ENCODE assay signal across 8 mouse cellular contexts in genomic region chr1:13426328-13427067, GRCm38 (mm10).
DNase-seq lines count a peak whose midpoint lies in the region; ATAC-seq lines count a peak whose summit lies in the region.

No protein-coding gene starts in this region.

- H3K27me3 ChIP-seq in erythroblast, embryonic 14.5 days (ENCODE audit: control insufficient read depth) = no peaks in the 10 kb centered on the region
- H3K27me3 ChIP-seq in intestine, embryonic 14.5 days (replicated peaks; ENCODE audit: control insufficient read depth, insufficient read depth, low read length) = no peaks in the 10 kb centered on the region
- 0 out of 2 replicates have a peak, but pooled peaks cover 3% of the 10 kb centered on the region for H3K27me3 ChIP-seq in midbrain, embryonic 10.5 days (ENCODE audit: low read depth, poor library complexity, severe bottlenecking)

- no peaks in the 10 kb centered on the region for H3K9me3 ChIP-seq in erythroblast, embryonic 14.5 days (ENCODE audit: control insufficient read depth, low read length)
- no peaks in the 10 kb centered on the region for H3K9me3 ChIP-seq in intestine, embryonic 14.5 days (ENCODE audit: control insufficient read depth, low read length)
- H3K9me3 ChIP-seq in midbrain, embryonic 10.5 days (replicated peaks) = no peaks in the 10 kb centered on the region

- H3K9ac ChIP-seq in intestine, embryonic 14.5 days (ENCODE audit: low read length) = peak overlapping the region; percentile 45

- peak overlapping the region; percentile 75 for H3K27ac ChIP-seq in intestine, embryonic 14.5 days (ENCODE audit: low read depth)
- H3K27ac ChIP-seq in midbrain, embryonic 10.5 days (replicated peaks) = peak overlapping the region; percentile 78

- H3K4me3 ChIP-seq in erythroblast, embryonic 14.5 days (replicated peaks) = peak overlapping the region; percentile 55
- peak overlapping the region; percentile 40 for H3K4me3 ChIP-seq in intestine, embryonic 14.5 days (ENCODE audit: low read depth, low read length)
- peak overlapping the region; percentile 53 for H3K4me3 ChIP-seq in midbrain, embryonic 10.5 days

- WGBS in intestine, embryonic 14.5 days = 5% methylated on average over 30 of the region's 30 CpGs
- WGBS in midbrain, embryonic 10.5 days = 7% methylated on average over 30 of the region's 30 CpGs

- intact Hi-C loops in gastrocnemius, postnatal 36 days (cut with DNase I) = loop anchor here (5.0 kb wide), 1 partner anchor 49 kb away; no protein-coding TSS in a partner anchor
- intact Hi-C loops in left cerebral cortex, postnatal 4 days (cut with DNase I) = no loop called here

- H3K36me3 ChIP-seq in erythroblast, embryonic 14.5 days (ENCODE audit: control insufficient read depth) = no peaks in the 10 kb centered on the region
- H3K36me3 ChIP-seq in intestine, embryonic 14.5 days (ENCODE audit: control insufficient read depth, insufficient read depth, low read length) = no peaks in the 10 kb centered on the region
- H3K36me3 ChIP-seq in midbrain, embryonic 10.5 days = no peaks in the 10 kb centered on the region

- H3K4me2 ChIP-seq in intestine, embryonic 14.5 days (ENCODE audit: low read length) = peak overlapping the region; percentile 63

- ATAC-seq in erythroblast, adult 5-6 weeks (replicated peaks; ENCODE audit: low FRiP score, poor library complexity, severe bottlenecking) = no peak
- ATAC-seq in intestine, embryonic 14.5 days (replicated peaks; ENCODE audit: low FRiP score, low TSS enrichment, low read depth) = peak; percentile 80

- H3K4me1 ChIP-seq in erythroblast, embryonic 14.5 days (ENCODE audit: control insufficient read depth) = peaks cover 12% of the 10 kb centered on the region
- H3K4me1 ChIP-seq in intestine, embryonic 14.5 days (replicated peaks; ENCODE audit: control insufficient read depth, insufficient read depth, low read length) = 0 out of 2 replicates have a peak, but pooled peaks cover 7% of the 10 kb centered on the region
- H3K4me1 ChIP-seq in midbrain, embryonic 10.5 days = peaks cover 12% of the 10 kb centered on the region

- peak; percentile 79 for DNase-seq in embryo, embryonic 10 days (ENCODE audit: low spot score)
- peak; percentile 50 to 64 for DNase-seq in gastrocnemius, postnatal 36 days
- peak; percentile 83 for DNase-seq in intestine, embryonic 14.5 days (ENCODE audit: low spot score)
- DNase-seq in left cerebral cortex, postnatal 4 days = peak; percentile 76
- DNase-seq in midbrain, embryonic 10.5 days (ENCODE audit: low spot score) = peak; percentile 73
- peak; percentile 48 for DNase-seq in skeletal muscle tissue, adult 2 months (ENCODE audit: low read depth, low spot score)
